Mouse (Mus musculus): ENCODE data around the gene Mc3r. TPM values are rescaled to one million over a fixed set of nuclear protein-coding genes. Genes with fewer than 3 reads are reported as not detected.
A peak's percentile ranks its signal among the peaks of the same experiment; 100 is the strongest.

Mc3r gene
- total and polyA plus RNA-seq, 3 experiments = 0.05 TPM; not detected in 2

GRCm38 (mm10) chr2:172223451-172224200, 24.7 kb upstream of the Mc3r start:
- no peak for ATAC-seq (ENCODE audit: extremely low read depth, insufficient number of reproducible peaks, low FRiP score, poor library complexity, severe bottlenecking)
- TF ChIP-seq GATA2 (IDR thresholded peaks at IDR 0.05; ENCODE audit: borderline replicate concordance, low read depth, low read length) (no peak), TAL1 (conservative IDR thresholded peaks at IDR 0.05; ENCODE audit: low read depth, low read length) (no peak), CTCF (IDR thresholded peaks at IDR 0.05; ENCODE audit: low read depth, low read length) (no peak), POLR2AphosphoS5 (IDR thresholded peaks at IDR 0.05; ENCODE audit: insufficient replicate concordance, low read depth, low read length) (no peak)
- Histone ChIP-seq H3K4me1 (ENCODE audit: insufficient read depth, low read depth, low read length) (no peaks in the 10 kb centered on the region), H3K9me3 (replicated peaks) (peaks cover 7% of the 10 kb centered on the region), H3K27me3 (ENCODE audit: insufficient read depth, low read length) (no peaks in the 10 kb centered on the region), H3K4me3 (ENCODE audit: low read depth, low read length) (no peak overlapping the region), H3K36me3 (replicated peaks) (no peaks in the 10 kb centered on the region)
- DNase-seq (ENCODE audit: low spot score) = no peak

- ATAC-seq (ENCODE audit: extremely low read depth, insufficient number of reproducible peaks, low FRiP score, poor library complexity, severe bottlenecking) = no peak; the same call in 1 of the 2 replicates
Observed at GRCm38 (mm10) chr2:172226945-172227344, 21.3 kb upstream of the Mc3r start.

GRCm38 (mm10) chr2:172227808-172228207, 20.5 kb upstream of the Mc3r start:
- Histone ChIP-seq H3K4me1 (ENCODE audit: insufficient read depth, low read depth, low read length) (no peaks in the 10 kb centered on the region), H3K9me3 (replicated peaks) (peaks cover 33% of the 10 kb centered on the region), H3K27me3 (ENCODE audit: insufficient read depth, low read length) (no peaks in the 10 kb centered on the region), H3K4me3 (ENCODE audit: low read depth, low read length) (no peak overlapping the region), H3K36me3 (replicated peaks) (no peaks in the 10 kb centered on the region)
- TF ChIP-seq CTCF (IDR thresholded peaks at IDR 0.05; ENCODE audit: low read depth, low read length) (0 out of 2 replicates have a peak, but pooled peaks have one; percentile 16), GATA1 (IDR thresholded peaks at IDR 0.05; ENCODE audit: borderline replicate concordance, low read length) (no peak), TAL1 (conservative IDR thresholded peaks at IDR 0.05; ENCODE audit: low read depth, low read length) (no peak), GATA2 (IDR thresholded peaks at IDR 0.05; ENCODE audit: borderline replicate concordance, low read depth, low read length) (no peak)
- DNase-seq (ENCODE audit: low spot score) (no peak), ATAC-seq (ENCODE audit: extremely low read depth, insufficient number of reproducible peaks, low FRiP score, poor library complexity, severe bottlenecking) (no peak)

More at GRCm38 (mm10) chr2:172226945-172227344, 21.3 kb upstream of the Mc3r start:
- Histone ChIP-seq H3K4me3 (ENCODE audit: low read depth, low read length) (no peak overlapping the region), H3K4me1 (ENCODE audit: insufficient read depth, low read depth, low read length) (no peaks in the 10 kb centered on the region), H3K36me3 (replicated peaks) (no peaks in the 10 kb centered on the region), H3K9me3 (replicated peaks) (peaks cover 26% of the 10 kb centered on the region), H3K27me3 (ENCODE audit: insufficient read depth, low read length) (no peaks in the 10 kb centered on the region)
- DNase-seq (ENCODE audit: low spot score) = no peak
- no peak for TF ChIP-seq TAL1 (conservative IDR thresholded peaks at IDR 0.05; ENCODE audit: low read depth, low read length)
- no peak for TF ChIP-seq GATA1 (IDR thresholded peaks at IDR 0.05; ENCODE audit: borderline replicate concordance, low read length)
- no peak for TF ChIP-seq CTCF (IDR thresholded peaks at IDR 0.05; ENCODE audit: low read depth, low read length)
- no peak for TF ChIP-seq POLR2AphosphoS5 (IDR thresholded peaks at IDR 0.05; ENCODE audit: insufficient replicate concordance, low read depth, low read length)
- TF ChIP-seq GATA2 (IDR thresholded peaks at IDR 0.05; ENCODE audit: borderline replicate concordance, low read depth, low read length) = no peak

- DNase-seq (ENCODE audit: low spot score) (no peak), ATAC-seq (ENCODE audit: extremely low read depth, insufficient number of reproducible peaks, low FRiP score, poor library complexity, severe bottlenecking) (no peak)
- TF ChIP-seq CTCF (IDR thresholded peaks at IDR 0.05; ENCODE audit: low read depth, low read length) = no peak
- no peak for TF ChIP-seq TAL1 (conservative IDR thresholded peaks at IDR 0.05; ENCODE audit: low read depth, low read length)
- no peak for TF ChIP-seq GATA2 (IDR thresholded peaks at IDR 0.05; ENCODE audit: borderline replicate concordance, low read depth, low read length)
- no peak for TF ChIP-seq GATA1 (IDR thresholded peaks at IDR 0.05; ENCODE audit: borderline replicate concordance, low read length)
- no peak for TF ChIP-seq POLR2AphosphoS5 (IDR thresholded peaks at IDR 0.05; ENCODE audit: insufficient replicate concordance, low read depth, low read length)
- Histone ChIP-seq H3K4me1 (ENCODE audit: insufficient read depth, low read depth, low read length) (no peaks in the 10 kb centered on the region), H3K4me3 (ENCODE audit: low read depth, low read length) (no peak overlapping the region), H3K9me3 (replicated peaks) (peaks cover 36% of the 10 kb centered on the region), H3K27me3 (ENCODE audit: insufficient read depth, low read length) (no peaks in the 10 kb centered on the region), H3K36me3 (replicated peaks) (no peaks in the 10 kb centered on the region)
Observed at GRCm38 (mm10) chr2:172229190-172229589, 19.1 kb upstream of the Mc3r start.

- ATAC-seq (ENCODE audit: extremely low read depth, insufficient number of reproducible peaks, low FRiP score, poor library complexity, severe bottlenecking) (no peak), DNase-seq (ENCODE audit: low spot score) (no peak)
- TF ChIP-seq GATA2 (IDR thresholded peaks at IDR 0.05; ENCODE audit: borderline replicate concordance, low read depth, low read length) = no peak
- TF ChIP-seq TAL1 (conservative IDR thresholded peaks at IDR 0.05; ENCODE audit: low read depth, low read length) = no peak
- TF ChIP-seq POLR2AphosphoS5 (IDR thresholded peaks at IDR 0.05; ENCODE audit: insufficient replicate concordance, low read depth, low read length) = no peak
- TF ChIP-seq GATA1 (IDR thresholded peaks at IDR 0.05; ENCODE audit: borderline replicate concordance, low read length) = no peak
- TF ChIP-seq CTCF (IDR thresholded peaks at IDR 0.05; ENCODE audit: low read depth, low read length) = no peak
- Histone ChIP-seq H3K9me3 (replicated peaks) (peaks cover 42% of the 10 kb centered on the region), H3K4me3 (ENCODE audit: low read depth, low read length) (no peak overlapping the region), H3K36me3 (replicated peaks) (no peaks in the 10 kb centered on the region), H3K4me1 (ENCODE audit: insufficient read depth, low read depth, low read length) (no peaks in the 10 kb centered on the region), H3K27me3 (ENCODE audit: insufficient read depth, low read length) (no peaks in the 10 kb centered on the region)
Observed at GRCm38 (mm10) chr2:172230126-172230525, 18.2 kb upstream of the Mc3r start.

- peaks cover 38% of the 10 kb centered on the region for H3K9me3 ChIP-seq (replicated peaks)
- H3K4me1 ChIP-seq (ENCODE audit: insufficient read depth, low read depth, low read length) = no peaks in the 10 kb centered on the region
- H3K27me3 ChIP-seq (ENCODE audit: insufficient read depth, low read length) = no peaks in the 10 kb centered on the region
- DNase-seq (ENCODE audit: low spot score) (no peak), ATAC-seq (ENCODE audit: extremely low read depth, insufficient number of reproducible peaks, low FRiP score, poor library complexity, severe bottlenecking) (no peak)
- TF ChIP-seq CTCF (IDR thresholded peaks at IDR 0.05; ENCODE audit: low read depth, low read length) (no peak), TAL1 (conservative IDR thresholded peaks at IDR 0.05; ENCODE audit: low read depth, low read length) (no peak), GATA1 (IDR thresholded peaks at IDR 0.05; ENCODE audit: borderline replicate concordance, low read length) (no peak), POLR2AphosphoS5 (IDR thresholded peaks at IDR 0.05; ENCODE audit: insufficient replicate concordance, low read depth, low read length) (no peak), GATA2 (IDR thresholded peaks at IDR 0.05; ENCODE audit: borderline replicate concordance, low read depth, low read length) (no peak)
- no peak overlapping the region for H3K4me3 ChIP-seq (ENCODE audit: low read depth, low read length)
- no peaks in the 10 kb centered on the region for H3K36me3 ChIP-seq (replicated peaks)
Observed at GRCm38 (mm10) chr2:172238220-172238619, 10.1 kb upstream of the Mc3r start.
